ENCODE assay signal across 19 mouse cellular contexts in the genomic region with DNA sequence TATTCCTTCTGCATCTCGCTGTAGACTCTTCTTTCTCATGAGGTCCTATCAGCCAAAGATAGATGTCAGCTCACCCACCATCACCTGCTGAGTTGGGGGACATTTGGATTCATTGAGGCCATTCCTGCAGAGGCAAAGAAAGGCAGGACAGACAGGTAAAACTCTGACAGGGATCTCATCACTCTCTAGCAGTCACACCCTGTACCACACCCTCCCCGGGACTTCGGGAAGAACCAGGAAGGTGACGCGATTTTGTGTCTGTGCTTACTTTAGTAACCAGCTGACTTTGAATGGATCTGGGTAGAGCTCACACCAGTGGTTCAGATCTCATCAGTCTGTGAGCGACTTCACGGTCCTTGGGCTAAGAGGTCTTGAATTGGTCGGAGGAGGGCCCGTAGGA.
"Had no signal": no experiment of that assay in that cellular context is flagged by ENCODE, and none has a peak within 500 bp of the region (broad histone marks: within the 10 kb centered on the region; RNA-seq: fewer than 3 reads in every experiment).

No protein-coding gene starts in this region.

- H3K9me3 ChIP-seq: liver, embryonic 15.5 days; lung, embryonic 15.5 days; megakaryocyte, embryonic 14.5 days; midbrain, embryonic 13.5 days; midbrain, embryonic 15.5 days; neural tube, embryonic 12.5 days; stomach, embryonic 15.5 days had no signal

- H3K4me1 ChIP-seq: lung, embryonic 15.5 days; megakaryocyte, embryonic 14.5 days; midbrain, embryonic 13.5 days; midbrain, embryonic 15.5 days; neural tube, embryonic 12.5 days; stomach, embryonic 15.5 days had no signal

- DNase-seq: liver, postnatal 0 days; lung, adult 2 months; lung, postnatal 14 days; lung, postnatal 36 days; right cerebral cortex, postnatal 14 days; thymus, adult 2 months; thymus, postnatal 25 days; thymus, postnatal 4 days had no signal

- H3K9ac ChIP-seq: liver, embryonic 15.5 days; liver, postnatal 0 days; lung, embryonic 15.5 days; midbrain, embryonic 13.5 days; midbrain, embryonic 15.5 days; neural tube, embryonic 12.5 days; stomach, embryonic 15.5 days had no signal

- H3K27me3 ChIP-seq: liver, embryonic 15.5 days; lung, embryonic 15.5 days; midbrain, embryonic 13.5 days; midbrain, embryonic 15.5 days; neural tube, embryonic 12.5 days; stomach, embryonic 15.5 days had no signal

- H3K4me2 ChIP-seq: liver, embryonic 15.5 days; lung, embryonic 15.5 days; midbrain, embryonic 11.5 days; midbrain, embryonic 13.5 days; midbrain, embryonic 15.5 days; neural tube, embryonic 12.5 days; stomach, embryonic 15.5 days had no signal

- ATAC-seq: liver, postnatal 0 days; lung, postnatal 0 days; midbrain, embryonic 13.5 days; midbrain, embryonic 15.5 days had no signal

- H3K27ac ChIP-seq: liver, embryonic 15.5 days; lung, embryonic 15.5 days; macrophage; midbrain, embryonic 13.5 days; midbrain, embryonic 15.5 days; neural tube, embryonic 12.5 days; stomach, embryonic 15.5 days; stomach, postnatal 0 days had no signal

- H3K4me3 ChIP-seq: liver, embryonic 15.5 days; lung, embryonic 15.5 days; megakaryocyte, embryonic 14.5 days; midbrain, embryonic 13.5 days; midbrain, embryonic 15.5 days; neural tube, embryonic 12.5 days; stomach, embryonic 15.5 days had no signal

- H3K36me3 ChIP-seq: liver, embryonic 15.5 days; lung, embryonic 15.5 days; midbrain, embryonic 13.5 days; midbrain, embryonic 15.5 days; stomach, embryonic 15.5 days had no signal
